Mouse (Mus musculus) natural killer cell, adult 2 months (primary cell): Measurements from ENCODE around the gene Ptpre.
"Not testable (repeated sequence)": the region's sequence is repeated elsewhere in the genome, so short reads cannot be mapped to it uniquely, and the experiment has no call there.

ENCODE experiments used
- DNase-seq, 2 experiments: peaks; one replicate each; pipeline ENCODE4 v3.0.0; 2022; ENCODE audit warnings: low spot score in 2 of 2

Gene Ptpre

GRCm38 (mm10) chr7:135534548-135535189 is 2.6 kb upstream of the Ptpre start:
- no peak for DNase-seq

- no peak for DNase-seq
Measured at GRCm38 (mm10) chr7:135535908-135536307, 1.4 kb upstream of the Ptpre start.

- DNase-seq: no peak
Measured at GRCm38 (mm10) chr7:135537948-135538741, 864 bp downstream of the Ptpre start.

- no peak for DNase-seq
Measured at GRCm38 (mm10) chr7:135539429-135539828, 2.1 kb downstream of the Ptpre start.

- peak; percentile 38 to 46 for DNase-seq
Measured at GRCm38 (mm10) chr7:135542235-135542634, 5.0 kb downstream of the Ptpre start.

GRCm38 (mm10) chr7:135543033-135543432 is 5.8 kb downstream of the Ptpre start:
- no peak for DNase-seq

GRCm38 (mm10) chr7:135544321-135544720 is 7.0 kb downstream of the Ptpre start:
- DNase-seq: no peak

- DNase-seq: no peak
Measured at GRCm38 (mm10) chr7:135545957-135546356, 8.7 kb downstream of the Ptpre start.

GRCm38 (mm10) chr7:135546530-135546929 is 9.2 kb downstream of the Ptpre start:
- DNase-seq: no peak

- DNase-seq: no peak
Measured at GRCm38 (mm10) chr7:135548434-135548833, 11.2 kb downstream of the Ptpre start.

- DNase-seq: no peak
Measured at GRCm38 (mm10) chr7:135551547-135551946, 14.3 kb downstream of the Ptpre start.

GRCm38 (mm10) chr7:135553550-135553949 is 16.3 kb downstream of the Ptpre start:
- no peak for DNase-seq

GRCm38 (mm10) chr7:135556663-135557402 is 19.6 kb downstream of the Ptpre start:
- DNase-seq: no peak

- DNase-seq: no peak
Measured at GRCm38 (mm10) chr7:135560280-135560679, 23.0 kb downstream of the Ptpre start.

GRCm38 (mm10) chr7:135564022-135564421 is 26.7 kb downstream of the Ptpre start:
- DNase-seq: no peak

GRCm38 (mm10) chr7:135566013-135566412 is 28.7 kb downstream of the Ptpre start:
- DNase-seq: no peak

- no peak for DNase-seq
Measured at GRCm38 (mm10) chr7:135567582-135567981, 30.3 kb downstream of the Ptpre start.

GRCm38 (mm10) chr7:135568550-135568949 is 31.3 kb downstream of the Ptpre start:
- no peak for DNase-seq

- DNase-seq: no peak
Measured at GRCm38 (mm10) chr7:135571392-135571791, 34.1 kb downstream of the Ptpre start.

- no peak for DNase-seq
Measured at GRCm38 (mm10) chr7:135571951-135572559, 34.8 kb downstream of the Ptpre start.

- DNase-seq: not testable (repeated sequence)
Measured at GRCm38 (mm10) chr7:135575319-135576069, 38.2 kb downstream of the Ptpre start.
